Mouse (Mus musculus) liver, embryonic 14.5 days (tissue): ENCODE data around the gene Jak2. TPM values are rescaled to one million over a fixed set of nuclear protein-coding genes. Genes with fewer than 3 reads are reported as not detected.
A peak's percentile ranks its signal among the peaks of the same experiment; 100 is the strongest.

Source experiments
- ATAC-seq: fragments of 200-750 bp; cut with Nextera tagmentation; 2 replicates; pipeline ENCODE4 v1.8.0; 2017; ENCODE audit warnings: moderate number of reproducible peaks, mild to moderate bottlenecking, moderate library complexity; ENCODE audit not compliant: insufficient read depth
- DNase-seq, 3 experiments: peaks; one replicate each; pipeline ENCODE4 v3.0.0-alpha.2; 2012 to 2013; ENCODE audit warnings: low read depth in 3 of 3, low spot score in 3 of 3
- H3K27ac ChIP-seq: fragments of 300-500 bp; sonication (generic); 2 replicates; pipeline ENCODE4 v1.5.1; 2014; ENCODE audit warnings: moderate library complexity, mild to moderate bottlenecking, control low read depth, inconsistent platforms
- H3K27me3 ChIP-seq: fragments of 300-500 bp; sonication (generic); 2 replicates; pipeline ENCODE4 v1.6.1; 2014; ENCODE audit warnings: mild to moderate bottlenecking, low read length, moderate library complexity; ENCODE audit not compliant: control insufficient read depth, insufficient read depth
- H3K36me3 ChIP-seq: fragments of 300-500 bp; sonication (generic); replicated peaks from 2 replicates; pipeline ENCODE4 v1.6.1; 2014; ENCODE audit warnings: low read depth; ENCODE audit not compliant: control insufficient read depth, insufficient read depth
- H3K4me1 ChIP-seq, 2 experiments: fragments of 200-500 bp in 1 of 2; fragments of 300-500 bp in 1 of 2; sonication (generic) in 1 of 2; replicated peaks; 2 replicates each; pipeline ENCODE4 v1.6.1; 2012 to 2014; ENCODE audit warnings: antibody characterized with exemption in 1 of 2, inconsistent platforms in 1 of 2, low read length in 1 of 2; ENCODE audit not compliant: control insufficient read depth in 2 of 2, insufficient read depth in 2 of 2
- H3K4me2 ChIP-seq: fragments of 300-500 bp; sonication (generic); 2 replicates; pipeline ENCODE4 v1.6.1; 2014; ENCODE audit warnings: low read depth, mild to moderate bottlenecking, control low read depth, moderate library complexity
- H3K4me3 ChIP-seq, 2 experiments: fragments of 200-500 bp in 1 of 2; fragments of 300-500 bp in 1 of 2; sonication (generic) in 1 of 2; 2 replicates each; pipeline ENCODE4 v1.5.1; 2012 to 2014; ENCODE audit warnings: low read depth in 2 of 2, low read length in 2 of 2, mild to moderate bottlenecking in 2 of 2, control low read depth in 1 of 2, inconsistent platforms in 1 of 2, moderate library complexity in 1 of 2; ENCODE audit not compliant: insufficient read depth in 1 of 2
- H3K9ac ChIP-seq: fragments of 300-500 bp; sonication (generic); replicated peaks from 2 replicates; pipeline ENCODE4 v1.6.1; 2014; ENCODE audit warnings: mild to moderate bottlenecking, control low read depth, moderate library complexity
- H3K9me3 ChIP-seq: fragments of 300-500 bp; sonication (generic); 2 replicates; pipeline ENCODE4 v1.6.1; 2016; ENCODE audit warnings: low read length, mixed read lengths; ENCODE audit not compliant: control insufficient read depth
- CTCF ChIP-seq: IDR thresholded peaks from 2 replicates; pipeline ENCODE4 v1.5.1; 2016; ENCODE audit warnings: antibody characterized with exemption, low read depth, control low read depth
- EP300 ChIP-seq: IDR thresholded peaks from 2 replicates; pipeline ENCODE4 v1.6.1; 2016; ENCODE audit warnings: antibody characterized with exemption, low read depth
- WGBS: fragments of 180-500 bp; shearing (Covaris S2); extraction: QIAGEN DNeasy Blood & Tissue Kit; methylation state at CpG from one replicate; pipeline ENCODE4 v1.1.7; 2014; ENCODE audit not compliant: insufficient replicate concordance; 5-methylcytosine and 5-hydroxymethylcytosine counted together
- polyA plus RNA-seq, 2 experiments: library from polyadenylated mRNA; depleted of rRNA in 1 of 2; stranded (reverse) in 1 of 2; unstranded in 1 of 2; fragments of >200 nt; fragmentation: Nextera tagmentation in 1 of 2; extraction: Ambion mirVana in 1 of 2; gene quantifications; 2 replicates each; pipeline versions ENCODE4 v1.2.1 to v1.2.3; 2012 to 2014

Gene Jak2
- polyA plus RNA-seq (2012; rRNA removed) (8.6 and 13.9 TPM in 2 replicates), polyA plus RNA-seq (2014; fragmentation: Nextera tagmentation; extraction: Ambion mirVana) (16.0 and 19.4 TPM in 2 replicates)

DNA sequence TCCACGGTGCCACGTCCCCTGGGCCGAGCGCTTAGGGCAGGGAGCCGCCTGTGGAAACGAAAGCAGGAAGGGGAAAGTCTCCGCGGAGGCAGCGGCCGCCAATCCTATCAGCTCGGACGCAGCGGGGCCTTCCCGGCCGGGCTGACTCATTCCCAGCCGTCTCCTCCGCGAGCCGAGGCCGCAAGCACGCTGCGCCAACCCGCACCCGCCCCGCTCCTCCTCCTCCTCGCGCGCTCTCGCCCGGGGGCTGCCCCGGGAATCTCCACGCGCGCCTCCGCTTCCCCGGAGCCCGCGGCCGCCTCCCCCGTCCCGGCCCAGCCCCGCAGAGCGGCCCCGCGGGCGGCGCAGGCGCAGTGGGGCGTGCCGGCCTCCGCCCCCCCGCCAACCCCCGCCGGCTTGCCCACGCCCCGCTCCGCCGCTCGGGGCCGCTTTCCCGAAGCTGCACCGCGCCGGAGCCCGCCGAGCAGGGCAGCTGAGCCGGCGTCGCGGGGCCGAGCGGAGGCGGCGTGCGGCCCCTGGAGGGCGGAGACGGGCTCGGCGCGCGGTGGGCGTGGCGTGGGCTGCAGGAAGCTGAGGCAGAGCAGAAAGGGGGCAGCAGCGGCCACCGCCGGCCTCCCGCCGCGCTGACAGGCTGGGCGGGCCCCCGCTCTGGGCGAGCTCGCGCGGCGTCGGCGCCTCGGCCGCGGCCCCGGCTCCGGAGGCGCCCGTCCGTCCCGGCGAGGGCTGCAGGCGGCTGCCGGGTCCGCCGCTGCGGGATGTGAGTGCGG, at the start of gene Jak2:
Gene Jak2, plus strand, starts transcription at position 638 of the 767 bp plus-strand sequence.
- H3K27ac ChIP-seq: peak within 1 kb of the TSS; percentile 75
- H3K4me2 ChIP-seq: peak within 1 kb of the TSS; percentile 94
- peaks cover 12% of the 10 kb centered on the region for H3K36me3 ChIP-seq
- H3K4me1 ChIP-seq: peaks cover 18 to 22% of the 10 kb centered on the region in 2 experiments
- peak within 1 kb of the TSS; percentile 89 for H3K9ac ChIP-seq
- peak within 1 kb of the TSS; percentile 70 to 96 for H3K4me3 ChIP-seq
- peak; percentile 90 for ATAC-seq
- DNase-seq: peak; percentile 84 to 89 (median 87)
- H3K9me3 ChIP-seq: no peaks in the 10 kb centered on the region
- WGBS: 1% methylated on average over 97 of the region's 114 CpGs
- no peaks in the 10 kb centered on the region; the same call in 1 of the 2 replicates for H3K27me3 ChIP-seq
- TF ChIP-seq CTCF: peak; percentile 46
- TF ChIP-seq EP300: no peak

DNA sequence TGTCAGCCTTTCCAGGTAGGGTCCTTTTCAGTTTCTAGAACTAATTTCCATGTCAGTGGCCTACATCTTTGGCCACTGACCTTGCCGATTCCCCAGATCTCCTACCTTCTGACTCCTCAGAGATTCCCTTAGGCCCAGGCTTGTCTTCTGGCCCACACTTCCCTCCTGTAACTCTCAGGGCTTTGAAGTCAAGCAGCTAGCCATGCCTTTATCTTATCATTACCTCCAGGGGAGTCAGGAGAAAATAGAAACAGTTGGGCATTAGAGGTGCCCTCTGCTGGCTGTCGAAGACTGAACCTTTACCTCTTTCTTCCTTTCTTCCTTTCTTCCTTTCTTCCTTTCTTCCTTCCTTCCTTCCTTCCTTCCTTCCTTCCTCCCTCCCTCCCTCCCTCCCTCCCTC, 48.3 kb upstream of the Jak2 start:
- Histone ChIP-seq H3K4me1 (peaks cover 14 to 23% of the 10 kb centered on the region in 2 experiments), H3K4me2 (peak overlapping the region; percentile 48), H3K36me3 (no peaks in the 10 kb centered on the region), H3K27me3 (no peaks in the 10 kb centered on the region), H3K9me3 (no peaks in the 10 kb centered on the region), H3K4me3 (no peak overlapping the region), H3K9ac (peak overlapping the region; percentile 28; the same call in 1 of the 2 replicates), H3K27ac (peak overlapping the region; percentile 63)
- TF ChIP-seq EP300 (peak; percentile 77), CTCF (peak; percentile 76)
- DNase-seq: peak; percentile 58 to 62 (median 60)
- ATAC-seq: peak; percentile 87
- WGBS: 9% methylated on average over 2 of the region's 2 CpGs

GRCm38 (mm10) chr19:29204583-29204982, 47.0 kb upstream of the Jak2 start:
- H3K9me3 ChIP-seq: no peaks in the 10 kb centered on the region
- no peak overlapping the region for H3K4me2 ChIP-seq
- DNase-seq (no peak), ATAC-seq (no peak)
- no peak overlapping the region for H3K9ac ChIP-seq
- WGBS: 48% methylated on average over 4 of the region's 4 CpGs
- H3K36me3 ChIP-seq: no peaks in the 10 kb centered on the region
- TF ChIP-seq CTCF: no peak
- no peak for TF ChIP-seq EP300
- no peak overlapping the region for H3K27ac ChIP-seq
- H3K4me1 ChIP-seq: peaks cover 14 to 15% of the 10 kb centered on the region in 2 experiments
- no peaks in the 10 kb centered on the region for H3K27me3 ChIP-seq
- no peak overlapping the region for H3K4me3 ChIP-seq

DNA sequence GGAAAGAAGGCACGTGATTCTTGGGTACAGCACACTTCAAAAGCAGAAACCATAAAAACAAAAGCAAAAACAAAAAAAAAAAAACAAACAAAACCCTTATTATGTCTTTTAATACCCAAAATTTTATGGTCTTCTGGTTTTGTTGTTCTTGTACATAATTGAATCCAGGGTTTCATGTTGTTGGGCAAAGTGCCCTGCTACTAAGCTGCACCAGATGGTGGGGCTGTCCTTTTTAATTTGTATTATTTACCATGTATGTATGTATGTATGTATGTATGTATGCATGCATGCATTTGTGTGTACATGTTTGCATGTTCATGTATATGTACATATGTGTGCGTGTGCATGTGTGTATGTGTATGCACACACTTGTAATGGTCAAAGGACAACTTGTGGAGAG, 46.4 kb upstream of the Jak2 start:
- H3K4me3 ChIP-seq: no peak overlapping the region
- peaks cover 12 to 14% of the 10 kb centered on the region in 2 experiments for H3K4me1 ChIP-seq
- no peaks in the 10 kb centered on the region for H3K27me3 ChIP-seq
- no peak overlapping the region for H3K9ac ChIP-seq
- DNase-seq (no peak), ATAC-seq (no peak)
- no peak overlapping the region for H3K27ac ChIP-seq
- no peak for TF ChIP-seq CTCF
- no peak for TF ChIP-seq EP300
- no peak overlapping the region for H3K4me2 ChIP-seq
- H3K36me3 ChIP-seq: no peaks in the 10 kb centered on the region
- 81% methylated on average over 2 of the region's 2 CpGs for WGBS
- no peaks in the 10 kb centered on the region for H3K9me3 ChIP-seq

GRCm38 (mm10) chr19:29209898-29210297, 41.7 kb upstream of the Jak2 start:
- Histone ChIP-seq H3K27me3 (no peaks in the 10 kb centered on the region), H3K4me1 (peaks cover 0 to under 1% of the 10 kb centered on the region in 2 experiments; a peak in 2 of 4 replicates), H3K4me3 (no peak overlapping the region), H3K27ac (no peak overlapping the region), H3K36me3 (no peaks in the 10 kb centered on the region), H3K9me3 (no peaks in the 10 kb centered on the region), H3K4me2 (no peak overlapping the region), H3K9ac (no peak overlapping the region)
- no peak for ATAC-seq
- 47% methylated on average over 7 of the region's 7 CpGs for WGBS
- no peak for DNase-seq
- TF ChIP-seq CTCF (no peak), EP300 (no peak)
